Mouse (Mus musculus): ENCODE measurements around the gene Fxyd3. TPM values are rescaled to one million over a fixed set of nuclear protein-coding genes. Genes with fewer than 3 reads are reported as not detected.
A peak's percentile ranks its signal among the peaks of the same experiment; 100 is the strongest.

The Fxyd3 gene
- polyA plus RNA-seq, 1 experiment, result not detected

DNA sequence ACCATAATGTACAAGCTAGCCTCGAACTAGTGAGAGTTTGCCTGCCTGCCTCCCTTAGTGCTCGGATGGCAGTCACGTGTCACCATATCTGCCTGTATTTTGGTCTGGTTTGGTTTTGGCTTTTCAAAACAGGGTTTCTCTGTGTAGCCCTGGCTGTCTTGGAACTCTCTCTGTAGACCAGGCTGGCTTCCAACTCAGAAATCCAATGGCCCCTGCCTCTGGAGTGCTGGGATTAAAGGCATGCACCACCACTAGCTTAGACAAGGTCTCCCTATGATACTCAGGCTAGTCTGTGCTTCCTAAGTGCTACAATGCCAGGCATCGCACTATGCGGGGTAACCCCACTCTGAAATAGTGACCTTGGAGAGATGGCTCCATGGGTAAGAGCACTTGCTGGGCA is 33.3 kb upstream of the Fxyd3 start:
- Histone ChIP-seq H3K4me1 (ENCODE audit: control insufficient read depth, insufficient read depth, insufficient read length, low read length) (no peaks in the 10 kb centered on the region), H3K27ac (replicated peaks; ENCODE audit: low read depth, low read length) (peak overlapping the region; percentile 47), H3K4me3 (ENCODE audit: insufficient read depth, low read depth, low read length) (no peak overlapping the region)

DNA sequence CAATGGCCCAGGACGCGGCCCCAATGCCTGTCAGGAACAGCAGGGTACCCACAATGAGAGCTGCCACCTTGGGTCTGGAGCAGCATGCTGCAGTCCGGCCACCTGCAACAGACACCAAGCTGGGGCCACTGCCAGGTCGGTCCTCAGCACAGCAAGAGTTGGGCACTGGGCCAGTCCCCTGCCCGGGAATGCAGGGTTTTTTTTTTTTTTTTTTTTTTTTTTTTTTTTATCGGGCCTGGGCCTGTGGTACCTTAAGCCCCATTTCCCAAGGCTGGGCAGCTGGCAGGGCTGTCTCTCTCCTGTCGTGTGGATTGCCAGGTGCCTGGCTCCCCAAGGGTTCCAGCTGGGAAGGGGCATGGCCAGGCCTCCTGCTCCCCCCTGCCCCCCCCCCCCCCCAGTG is 32.6 kb upstream of the Fxyd3 start:
- no peak overlapping the region for H3K4me3 ChIP-seq (ENCODE audit: insufficient read depth, low read depth, low read length)
- H3K4me1 ChIP-seq (ENCODE audit: control insufficient read depth, insufficient read depth, insufficient read length, low read length), result no peaks in the 10 kb centered on the region
- no peak overlapping the region for H3K27ac ChIP-seq (replicated peaks; ENCODE audit: low read depth, low read length)

DNA sequence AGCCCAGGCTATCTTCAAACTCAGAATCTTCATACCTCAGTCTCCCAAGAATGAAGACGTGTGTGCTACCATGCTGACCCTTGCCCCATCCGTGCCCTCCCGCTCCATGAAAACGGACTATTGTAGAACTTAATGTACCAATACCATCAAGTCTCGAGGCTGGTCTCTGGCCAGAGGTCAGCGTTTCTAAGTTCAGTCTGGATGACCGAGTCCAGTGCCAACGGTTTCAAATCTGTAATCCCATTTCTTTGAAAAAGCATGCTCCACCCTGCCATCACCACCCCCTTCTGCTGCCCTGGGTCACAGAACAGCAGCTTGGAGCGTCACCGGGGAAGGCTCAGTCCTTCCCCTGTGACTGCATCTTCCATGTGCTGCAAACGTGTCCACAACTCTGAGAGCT is 31.3 kb upstream of the Fxyd3 start:
- Histone ChIP-seq H3K27ac (replicated peaks; ENCODE audit: low read depth, low read length) (no peak overlapping the region), H3K4me3 (ENCODE audit: insufficient read depth, low read depth, low read length) (no peak overlapping the region), H3K4me1 (ENCODE audit: control insufficient read depth, insufficient read depth, insufficient read length, low read length) (no peaks in the 10 kb centered on the region)

DNA sequence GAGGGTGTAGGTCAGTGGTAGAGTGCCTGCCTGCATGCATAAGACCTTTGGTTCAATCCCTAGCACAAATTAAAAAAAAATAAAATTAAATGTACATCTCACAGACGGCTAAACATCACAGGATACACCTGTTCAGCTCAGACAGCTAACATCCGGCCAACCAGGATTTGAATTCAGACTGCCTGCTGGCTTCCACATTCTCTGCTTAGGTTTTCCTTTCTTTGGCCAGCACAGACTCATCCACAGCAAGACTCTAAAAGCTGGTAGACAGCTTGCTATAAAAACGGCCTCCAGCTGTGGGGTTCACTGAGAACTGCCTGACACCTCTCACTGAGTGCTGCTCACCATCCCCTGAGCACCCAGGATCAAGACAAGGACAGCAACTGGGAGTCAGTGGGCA is 29.7 kb upstream of the Fxyd3 start:
- no peak overlapping the region for H3K27ac ChIP-seq (replicated peaks; ENCODE audit: low read depth, low read length)
- H3K4me1 ChIP-seq (ENCODE audit: control insufficient read depth, insufficient read depth, insufficient read length, low read length), result no peaks in the 10 kb centered on the region
- no peak overlapping the region for H3K4me3 ChIP-seq (ENCODE audit: insufficient read depth, low read depth, low read length)

DNA sequence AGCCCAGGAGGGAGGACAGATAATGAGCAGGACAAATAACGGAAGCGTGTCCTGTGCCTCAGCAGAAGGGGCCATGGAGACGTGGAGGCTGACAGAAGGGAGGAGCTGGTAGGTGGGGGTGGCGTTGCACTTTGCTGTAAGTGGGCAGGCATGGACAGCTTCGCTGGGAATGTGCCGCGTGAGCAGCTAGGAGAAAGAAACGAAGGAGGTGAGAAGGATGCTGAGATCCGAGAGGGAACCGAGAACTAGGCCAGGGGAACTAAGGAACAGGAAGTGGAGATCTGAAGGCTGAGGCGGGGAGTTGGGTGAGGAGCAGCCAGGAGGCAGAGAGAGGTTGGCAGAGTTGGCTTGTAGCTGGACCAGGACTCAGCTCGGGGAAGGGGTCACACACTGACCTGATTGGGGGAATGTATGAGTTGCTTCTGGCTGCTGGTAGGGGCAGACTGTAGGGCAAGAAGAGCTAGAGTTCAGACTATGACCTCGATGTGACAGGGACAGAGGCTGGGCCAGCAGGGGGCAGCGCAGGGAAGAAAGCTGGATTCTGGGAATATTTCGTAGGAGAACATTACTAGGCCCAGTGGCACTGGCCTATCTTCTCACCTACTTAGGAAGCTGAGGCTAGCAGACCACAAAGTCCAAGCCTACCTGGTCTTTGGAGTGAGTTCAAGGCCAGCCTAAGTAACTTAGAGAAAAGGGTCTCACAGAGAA is 28.7 kb upstream of the Fxyd3 start:
- no peak overlapping the region for H3K27ac ChIP-seq (replicated peaks; ENCODE audit: low read depth, low read length)
- no peaks in the 10 kb centered on the region for H3K4me1 ChIP-seq (ENCODE audit: control insufficient read depth, insufficient read depth, insufficient read length, low read length)
- H3K4me3 ChIP-seq (ENCODE audit: insufficient read depth, low read depth, low read length), result no peak overlapping the region

DNA sequence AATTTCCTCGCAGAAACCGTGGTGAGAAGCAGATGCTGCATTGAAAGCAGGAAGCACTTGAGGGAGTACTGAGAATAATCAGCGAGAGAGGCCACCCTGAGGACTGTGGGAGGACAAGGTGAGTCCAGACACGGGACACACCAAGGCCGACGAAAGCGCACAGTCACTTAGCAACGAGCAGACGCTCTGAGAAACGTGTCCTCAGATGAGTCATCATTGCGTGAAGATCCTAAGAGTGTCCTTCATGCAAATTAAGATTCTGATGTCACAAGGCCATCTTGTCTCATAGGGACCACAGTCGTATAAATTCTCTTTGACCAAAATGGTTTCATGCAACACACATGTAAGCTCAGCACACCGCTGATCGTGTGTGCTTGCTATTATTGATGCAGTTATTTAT is 24.3 kb upstream of the Fxyd3 start:
- Histone ChIP-seq H3K27ac (replicated peaks; ENCODE audit: low read depth, low read length) (no peak overlapping the region), H3K4me1 (ENCODE audit: control insufficient read depth, insufficient read depth, insufficient read length, low read length) (no peaks in the 10 kb centered on the region), H3K4me3 (ENCODE audit: insufficient read depth, low read depth, low read length) (no peak overlapping the region)

DNA sequence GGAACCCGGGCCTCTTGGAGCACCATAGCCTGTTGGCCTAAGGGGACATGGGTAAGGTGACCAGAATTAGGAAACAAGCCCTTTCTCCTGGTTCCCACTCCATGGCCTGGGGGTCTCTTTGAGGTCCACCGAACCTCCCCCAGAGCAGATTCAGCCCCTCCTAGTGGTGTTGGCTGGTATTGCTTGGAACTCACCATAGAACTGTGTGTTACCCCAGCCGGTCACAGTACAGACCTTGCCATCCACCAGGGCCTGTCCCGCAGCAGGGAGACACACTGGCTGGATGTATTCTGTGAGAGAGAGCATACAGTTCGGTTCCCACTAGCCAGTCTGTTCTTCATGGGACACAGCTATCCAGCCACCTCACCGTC is 23.1 kb upstream of the Fxyd3 start:
- Histone ChIP-seq H3K27ac (replicated peaks; ENCODE audit: low read depth, low read length) (no peak overlapping the region), H3K4me3 (ENCODE audit: insufficient read depth, low read depth, low read length) (no peak overlapping the region), H3K4me1 (ENCODE audit: control insufficient read depth, insufficient read depth, insufficient read length, low read length) (no peaks in the 10 kb centered on the region)

DNA sequence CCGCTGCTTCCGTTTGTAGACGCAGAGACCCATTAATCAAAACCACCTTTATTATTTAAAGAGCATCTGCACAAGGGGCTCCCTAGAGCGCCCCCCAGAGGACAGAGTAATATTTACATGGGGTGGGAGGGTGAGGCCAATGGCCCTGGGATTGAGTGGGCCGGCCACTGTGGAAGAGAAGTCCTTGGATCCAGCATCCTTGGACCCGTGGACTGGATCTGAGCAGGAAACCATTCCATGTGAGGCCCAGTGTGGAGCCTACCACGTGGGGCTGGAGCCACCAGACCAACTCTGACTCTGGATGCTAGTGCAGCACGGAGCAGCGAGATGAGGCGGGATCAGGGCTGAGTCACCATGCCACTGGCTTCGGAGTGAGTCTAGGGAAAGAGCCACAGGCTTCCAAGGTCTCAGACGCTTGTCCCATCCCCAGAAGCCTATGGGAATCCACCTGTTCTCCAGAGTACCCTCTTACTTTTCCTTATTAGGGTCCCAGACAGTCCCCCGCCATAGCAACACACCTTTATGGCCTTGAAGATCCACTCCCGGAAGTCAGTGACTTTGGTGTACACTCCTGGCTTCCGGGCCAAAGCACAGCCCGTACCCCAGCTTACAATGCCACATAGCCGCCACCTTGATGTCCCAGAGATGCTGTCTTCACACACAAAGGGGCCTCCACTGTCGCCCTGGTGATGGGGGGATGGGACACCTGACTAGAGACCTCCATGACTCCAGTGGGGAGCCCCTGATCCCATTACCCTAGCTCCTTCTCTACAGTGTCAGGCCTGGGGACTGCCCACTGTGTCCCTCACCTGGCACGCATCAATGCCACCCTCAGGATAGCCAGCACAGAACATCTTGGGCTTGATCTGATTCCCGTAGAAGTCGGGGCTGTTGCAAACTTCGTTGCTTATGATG is 22.4 kb upstream of the Fxyd3 start:
- no peaks in the 10 kb centered on the region for H3K4me1 ChIP-seq (ENCODE audit: control insufficient read depth, insufficient read depth, insufficient read length, low read length)
- H3K4me3 ChIP-seq (ENCODE audit: insufficient read depth, low read depth, low read length), result no peak overlapping the region
- H3K27ac ChIP-seq (replicated peaks; ENCODE audit: low read depth, low read length), result no peak overlapping the region

DNA sequence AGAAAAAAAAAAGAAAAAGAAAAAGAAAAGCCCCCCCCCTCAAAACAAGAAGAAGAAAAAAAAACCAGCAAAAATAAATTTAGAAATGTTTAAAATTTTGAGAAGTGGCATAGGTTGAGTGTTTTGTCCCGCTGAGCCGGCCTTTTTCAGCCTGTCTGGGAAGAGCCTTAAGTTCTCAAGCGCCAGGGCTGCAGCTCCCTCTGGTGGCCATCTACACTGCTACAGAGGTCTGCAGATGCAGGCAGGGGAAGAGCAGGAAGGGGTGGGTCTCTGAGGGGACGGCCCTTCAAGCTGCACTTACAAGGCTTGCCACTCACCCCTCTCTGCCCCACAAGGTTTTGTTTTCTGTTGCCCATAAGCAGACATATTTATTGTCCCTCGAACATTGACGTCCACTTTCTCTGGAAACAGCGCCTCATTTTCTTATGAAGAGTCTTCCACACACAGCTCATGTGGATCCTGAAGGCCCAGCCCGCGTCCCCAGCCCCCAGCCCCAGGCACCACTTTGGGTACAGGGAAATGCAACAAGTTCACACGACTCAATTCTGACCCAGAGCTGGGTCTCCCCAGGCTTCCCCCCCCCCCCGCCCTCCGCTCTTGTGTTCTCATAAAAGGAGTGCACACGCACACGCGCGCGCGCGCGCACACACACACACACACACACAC is 21.2 kb upstream of the Fxyd3 start:
- H3K27ac ChIP-seq (replicated peaks; ENCODE audit: low read depth, low read length), result no peak overlapping the region
- no peak overlapping the region for H3K4me3 ChIP-seq (ENCODE audit: insufficient read depth, low read depth, low read length)
- H3K4me1 ChIP-seq (ENCODE audit: control insufficient read depth, insufficient read depth, insufficient read length, low read length), result no peaks in the 10 kb centered on the region

DNA sequence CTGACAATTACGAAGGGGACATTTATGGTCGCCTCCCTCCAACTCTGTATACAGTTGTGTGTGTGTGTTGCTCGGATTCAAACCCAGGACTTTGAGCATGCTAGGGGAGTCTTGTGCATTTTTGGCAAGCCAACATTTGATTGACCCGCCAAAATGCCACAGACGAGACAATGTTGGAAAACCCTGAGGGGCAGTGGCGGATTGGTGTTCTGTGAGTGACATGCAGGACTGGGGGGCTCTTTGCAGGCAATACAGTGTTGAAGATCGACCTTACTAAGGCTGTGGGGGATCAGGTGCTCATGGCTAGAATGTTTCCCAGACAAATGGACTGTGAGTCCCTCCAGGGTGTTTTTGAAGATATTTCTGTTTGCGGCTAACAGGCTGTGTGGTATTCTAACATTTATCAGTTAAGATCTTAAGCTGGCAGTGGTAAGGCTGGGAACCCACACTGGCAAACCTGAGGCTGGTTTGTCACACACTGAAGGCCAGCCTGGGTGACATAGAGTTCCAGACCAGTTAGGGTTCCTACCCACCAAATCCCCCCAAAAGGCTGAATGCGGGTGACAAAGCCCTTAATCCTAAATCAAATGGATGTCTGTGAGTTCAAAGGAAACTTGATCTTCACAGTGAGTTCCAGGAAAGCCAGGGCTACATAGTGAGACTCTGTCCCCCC is 20.5 kb upstream of the Fxyd3 start:
- Histone ChIP-seq H3K27ac (replicated peaks; ENCODE audit: low read depth, low read length) (no peak overlapping the region), H3K4me1 (ENCODE audit: control insufficient read depth, insufficient read depth, insufficient read length, low read length) (no peaks in the 10 kb centered on the region), H3K4me3 (ENCODE audit: insufficient read depth, low read depth, low read length) (no peak overlapping the region)

DNA sequence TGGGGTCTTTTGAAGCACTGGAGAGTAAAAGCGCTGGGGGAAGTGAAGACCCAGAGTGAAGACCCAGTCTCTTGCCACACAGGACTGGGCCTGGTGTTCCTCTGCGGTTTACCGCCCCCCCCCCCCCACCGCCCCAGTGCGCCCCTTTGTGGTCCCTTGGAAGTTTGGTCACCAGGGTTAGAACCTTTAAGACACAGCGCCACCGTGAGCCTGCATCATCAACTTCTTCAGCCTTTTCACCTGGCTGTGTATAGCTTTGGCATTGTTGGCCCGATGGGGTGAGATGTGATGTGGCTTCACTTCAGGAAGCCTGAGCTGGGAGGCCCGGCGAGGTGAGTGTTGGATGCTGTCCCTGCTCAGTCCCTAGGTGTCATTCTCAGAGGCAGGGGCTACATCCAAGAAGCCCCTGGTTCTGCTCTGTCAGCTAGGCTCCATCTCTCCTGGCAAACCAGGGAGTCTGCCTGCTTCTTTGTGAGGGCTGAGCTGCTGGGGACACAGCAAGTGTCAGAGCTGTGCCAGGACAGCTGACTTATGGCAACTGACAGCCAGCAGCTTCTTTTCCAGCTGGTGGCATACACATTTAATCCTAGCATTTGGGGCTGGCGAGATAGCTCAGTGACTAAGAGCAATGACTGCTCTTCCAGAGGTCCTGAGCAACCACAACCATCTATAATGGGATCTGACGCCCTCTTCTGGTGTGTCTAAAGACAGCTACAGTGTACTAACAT is 18.4 kb upstream of the Fxyd3 start:
- Histone ChIP-seq H3K27ac (replicated peaks; ENCODE audit: low read depth, low read length) (no peak overlapping the region), H3K4me1 (ENCODE audit: control insufficient read depth, insufficient read depth, insufficient read length, low read length) (no peaks in the 10 kb centered on the region), H3K4me3 (ENCODE audit: insufficient read depth, low read depth, low read length) (no peak overlapping the region)

DNA sequence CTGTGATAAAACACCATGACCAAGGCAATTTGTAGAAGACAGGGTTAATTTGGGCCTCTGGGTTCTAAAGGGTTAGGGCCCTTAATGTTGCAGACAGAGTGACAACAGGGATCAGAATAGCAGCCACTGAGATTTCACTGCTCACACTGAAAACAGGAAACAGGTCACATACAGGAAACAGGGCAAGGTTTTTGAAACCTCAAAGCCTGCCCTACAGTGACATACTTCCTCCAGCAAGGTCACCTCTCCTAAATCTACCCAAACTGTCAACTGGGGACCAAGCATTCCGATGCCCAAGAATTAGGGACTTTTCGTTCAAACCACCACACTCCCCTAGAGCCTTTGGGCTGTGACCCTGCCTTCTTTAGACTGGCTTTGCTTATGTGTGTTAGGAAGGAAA is 13.2 kb upstream of the Fxyd3 start:
- Histone ChIP-seq H3K27ac (replicated peaks; ENCODE audit: low read depth, low read length) (no peak overlapping the region), H3K4me3 (ENCODE audit: insufficient read depth, low read depth, low read length) (no peak overlapping the region), H3K4me1 (ENCODE audit: control insufficient read depth, insufficient read depth, insufficient read length, low read length) (peaks cover 10% of the 10 kb centered on the region; the same call in 1 of the 2 replicates)

DNA sequence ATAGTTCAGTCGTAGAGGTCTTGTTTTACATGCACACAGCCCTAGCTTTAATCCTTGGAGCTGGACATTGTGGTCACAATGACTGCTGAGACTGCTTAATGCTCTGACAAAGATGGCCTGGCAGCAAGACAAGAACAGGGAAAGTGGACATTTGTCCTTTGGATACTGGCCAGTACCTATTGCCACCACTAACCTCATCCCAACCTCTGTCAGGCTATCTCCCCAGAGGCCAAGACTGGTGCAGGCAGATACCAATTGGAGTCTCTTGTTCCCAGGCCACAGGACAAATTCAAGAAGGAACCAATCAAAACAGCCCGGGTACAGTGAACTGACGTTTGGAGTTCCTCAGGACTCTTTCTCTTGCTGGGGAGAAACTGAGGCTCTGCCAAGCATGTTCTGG is 11.7 kb upstream of the Fxyd3 start:
- H3K4me1 ChIP-seq (ENCODE audit: control insufficient read depth, insufficient read depth, insufficient read length, low read length), result peaks cover 15% of the 10 kb centered on the region
- no peak overlapping the region for H3K4me3 ChIP-seq (ENCODE audit: insufficient read depth, low read depth, low read length)
- no peak overlapping the region for H3K27ac ChIP-seq (replicated peaks; ENCODE audit: low read depth, low read length)

DNA sequence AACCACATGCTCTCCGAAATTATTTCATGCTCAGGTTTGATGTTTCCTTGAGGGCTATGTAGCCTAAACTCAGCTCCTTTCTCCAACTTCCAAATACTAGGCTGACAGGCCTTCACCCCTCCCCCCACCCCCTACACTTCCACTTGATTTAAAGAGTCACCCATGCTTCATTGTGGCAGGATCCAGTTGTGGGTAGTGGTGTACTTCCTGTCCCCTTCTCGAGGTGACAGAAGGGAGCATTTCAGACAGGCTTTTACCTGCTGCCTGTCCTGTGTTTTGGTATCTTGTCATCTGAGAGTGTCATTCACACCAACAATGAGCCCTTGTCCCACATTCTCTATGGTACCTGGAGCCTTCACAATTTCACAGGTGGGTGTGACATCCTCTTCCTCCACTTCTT is 10.8 kb upstream of the Fxyd3 start:
- Histone ChIP-seq H3K4me3 (ENCODE audit: insufficient read depth, low read depth, low read length) (no peak overlapping the region), H3K4me1 (ENCODE audit: control insufficient read depth, insufficient read depth, insufficient read length, low read length) (peaks cover 17% of the 10 kb centered on the region), H3K27ac (replicated peaks; ENCODE audit: low read depth, low read length) (no peak overlapping the region)
